In genomic region chr16:94122347-94122746, GRCm38 (mm10) we compare ENCODE assay signal across 19 mouse cellular contexts. TPM values are rescaled to one million over a fixed set of nuclear protein-coding genes. Genes with fewer than 3 reads are reported as not detected.
"Had no signal": no experiment of that assay in that cellular context is flagged by ENCODE, and none has a peak within 500 bp of the region (broad histone marks: within the 10 kb centered on the region; RNA-seq: fewer than 3 reads in every experiment).

No protein-coding gene starts in this region.

- H3K4me3 ChIP-seq: midbrain, embryonic 12.5 days; midbrain, embryonic 15.5 days had no signal

- H3K36me3 ChIP-seq: midbrain, embryonic 12.5 days; midbrain, embryonic 15.5 days had no signal

- H3K4me2 ChIP-seq: lung, embryonic 14.5 days; midbrain, embryonic 12.5 days; midbrain, embryonic 15.5 days had no signal

- H3K9me3 ChIP-seq: midbrain, embryonic 12.5 days; midbrain, embryonic 15.5 days had no signal

- ATAC-seq: liver, postnatal 0 days; lung, postnatal 0 days; midbrain, embryonic 15.5 days had no signal

- H3K9ac ChIP-seq: liver, embryonic 14.5 days; liver, postnatal 0 days; lung, embryonic 14.5 days; midbrain, embryonic 12.5 days; midbrain, embryonic 15.5 days had no signal

- H3K27ac ChIP-seq: liver, embryonic 14.5 days; macrophage; midbrain, embryonic 12.5 days; midbrain, embryonic 15.5 days; stomach, postnatal 0 days had no signal

- DNase-seq: kidney, adult 18-20 months; kidney, adult 9 months; kidney, postnatal 14 days; kidney, postnatal 4 days; liver, postnatal 0 days; lung, embryonic 14.5 days; right cerebral cortex, postnatal 14 days; right cerebral cortex, postnatal 4 days; thymus, adult 2 months; thymus, postnatal 14 days; thymus, postnatal 4 days had no signal

RNA-seq across cellular contexts. Expression of gene Sim2, which starts 37.6 kb away (rescaled TPM):
- total RNA-seq: left cerebral cortex, adult 18-20 months; liver, adult 2 months had no signal
- polyA plus RNA-seq: liver, adult 2 months; liver, postnatal 0 days; lung, postnatal 0 days; macrophage had no signal
